Mouse (Mus musculus) heart, embryonic 16.5 days (tissue): Measurements from ENCODE around the gene Car15. TPM values are rescaled to one million over a fixed set of nuclear protein-coding genes. Genes with fewer than 3 reads are reported as not detected.
A peak's percentile ranks its signal among the peaks of the same experiment; 100 is the strongest.

ENCODE experiments used
- ATAC-seq: fragments of 200-750 bp; cut with Nextera tagmentation; replicated peaks from 2 replicates; pipeline ENCODE4 v1.8.0; 2017; ENCODE audit warnings: moderate number of reproducible peaks; ENCODE audit not compliant: insufficient read depth, low FRiP score; ENCODE audit errors: extremely low read depth
- H3K27ac ChIP-seq: fragments of 300-500 bp; sonication (generic); 2 replicates; pipeline ENCODE4 v1.5.1; 2014; ENCODE audit warnings: mild to moderate bottlenecking, low read length, control low read depth, moderate library complexity
- H3K27me3 ChIP-seq: fragments of 300-500 bp; sonication (generic); 2 replicates; pipeline ENCODE4 v1.6.1; 2014; ENCODE audit warnings: low read length, mixed read lengths; ENCODE audit not compliant: control insufficient read depth, insufficient read depth
- H3K36me3 ChIP-seq: fragments of 300-500 bp; sonication (generic); 2 replicates; pipeline ENCODE4 v1.6.1; 2014; ENCODE audit not compliant: control insufficient read depth, insufficient read depth
- H3K4me1 ChIP-seq: fragments of 300-500 bp; sonication (generic); 2 replicates; pipeline ENCODE4 v1.6.1; 2014; ENCODE audit warnings: low read length, mixed read lengths; ENCODE audit not compliant: control insufficient read depth, insufficient read depth
- H3K4me2 ChIP-seq: fragments of 300-500 bp; sonication (generic); 2 replicates; pipeline ENCODE4 v1.6.1; 2014; ENCODE audit warnings: low read depth, mild to moderate bottlenecking, control low read depth, low read length
- H3K4me3 ChIP-seq: fragments of 300-500 bp; sonication (generic); 2 replicates; pipeline ENCODE4 v1.5.1; 2014; ENCODE audit warnings: mild to moderate bottlenecking, control low read depth, low read length
- H3K9ac ChIP-seq: fragments of 300-500 bp; sonication (generic); 2 replicates; pipeline ENCODE4 v1.6.1; 2014; ENCODE audit warnings: low read length, control low read depth
- H3K9me3 ChIP-seq: fragments of 300-500 bp; sonication (generic); replicated peaks from 2 replicates; pipeline ENCODE4 v1.6.1; 2016; ENCODE audit warnings: low read length; ENCODE audit not compliant: control insufficient read depth
- WGBS: fragments of 180-500 bp; shearing (Covaris S2); extraction: QIAGEN DNeasy Blood & Tissue Kit; methylation state at CpG from one replicate; pipeline ENCODE4 v1.1.7; 2014; 5-methylcytosine and 5-hydroxymethylcytosine counted together
- polyA plus RNA-seq: library from polyadenylated mRNA; unstranded; fragments of >200 nt; fragmentation: Nextera tagmentation; extraction: Ambion mirVana; gene quantifications from 2 replicates; pipeline ENCODE4 v1.2.1, GENCODE M21; 2015

The Car15 gene
- polyA plus RNA-seq, 1 experiment from 2014 or later = 2.0 TPM

GRCm38 (mm10) chr16:17809711-17810110 is 28.5 kb downstream of the Car15 start:
- H3K27me3 ChIP-seq = peaks cover 26% of the 10 kb centered on the region

GRCm38 (mm10) chr16:17809125-17809524 is 29.0 kb downstream of the Car15 start:
- ATAC-seq = no peak
- Histone ChIP-seq H3K27ac (peak overlapping the region; percentile 53; the same call in 1 of the 2 replicates), H3K27me3 (peaks cover 31% of the 10 kb centered on the region), H3K4me2 (no peak overlapping the region), H3K4me1 (peaks cover 25% of the 10 kb centered on the region), H3K9ac (no peak overlapping the region), H3K9me3 (no peaks in the 10 kb centered on the region), H3K4me3 (no peak overlapping the region), H3K36me3 (no peaks in the 10 kb centered on the region)
- 76% methylated on average over 4 of the region's 4 CpGs for WGBS

More at GRCm38 (mm10) chr16:17809711-17810110, 28.5 kb downstream of the Car15 start:
- no peaks in the 10 kb centered on the region for H3K9me3 ChIP-seq
- H3K27ac ChIP-seq = no peak overlapping the region
- 27% methylated on average over 7 of the region's 7 CpGs for WGBS
- ATAC-seq = peak; percentile 15; the same call in 1 of the 2 replicates
- peaks cover 19% of the 10 kb centered on the region for H3K4me1 ChIP-seq
- no peaks in the 10 kb centered on the region for H3K36me3 ChIP-seq
- no peak overlapping the region for H3K4me2 ChIP-seq
- H3K9ac ChIP-seq = no peak overlapping the region
- H3K4me3 ChIP-seq = no peak overlapping the region

- WGBS = 6% methylated on average over 53 of the region's 73 CpGs
- H3K4me1 ChIP-seq = peaks cover 36% of the 10 kb centered on the region
- no peaks in the 10 kb centered on the region for H3K9me3 ChIP-seq
- peak; percentile 70 for ATAC-seq
- H3K36me3 ChIP-seq = no peaks in the 10 kb centered on the region
- H3K9ac ChIP-seq = peak overlapping the region; percentile 73
- H3K27me3 ChIP-seq = peaks cover 45% of the 10 kb centered on the region
- peak overlapping the region; percentile 64 for H3K4me3 ChIP-seq
- peak overlapping the region; percentile 85 for H3K4me2 ChIP-seq
- H3K27ac ChIP-seq = peak overlapping the region; percentile 48; the same call in 1 of the 2 replicates
Measured at GRCm38 (mm10) chr16:17807192-17808009, 30.8 kb downstream of the Car15 start.

GRCm38 (mm10) chr16:17806581-17807191 is 31.5 kb downstream of the Car15 start:
- H3K4me1 ChIP-seq = peaks cover 39% of the 10 kb centered on the region
- peak overlapping the region; percentile 48; the same call in 1 of the 2 replicates for H3K27ac ChIP-seq
- H3K9ac ChIP-seq = peak overlapping the region; percentile 73
- WGBS = 11% methylated on average over 50 of the region's 50 CpGs
- H3K9me3 ChIP-seq = no peaks in the 10 kb centered on the region
- no peaks in the 10 kb centered on the region for H3K36me3 ChIP-seq
- H3K4me2 ChIP-seq = peak overlapping the region; percentile 85
- peaks cover 52% of the 10 kb centered on the region for H3K27me3 ChIP-seq
- H3K4me3 ChIP-seq = peak overlapping the region; percentile 64
- 0 out of 2 replicates have a peak, but pooled peaks have one; percentile 3 for ATAC-seq

- H3K9ac ChIP-seq = no peak overlapping the region; the same call in 1 of the 2 replicates
- no peaks in the 10 kb centered on the region for H3K36me3 ChIP-seq
Measured at GRCm38 (mm10) chr16:17804982-17805381, 33.2 kb downstream of the Car15 start.

GRCm38 (mm10) chr16:17804449-17804912 is 33.7 kb downstream of the Car15 start:
- Histone ChIP-seq H3K9me3 (no peaks in the 10 kb centered on the region), H3K36me3 (no peaks in the 10 kb centered on the region), H3K27me3 (peaks cover 62% of the 10 kb centered on the region), H3K4me2 (peak overlapping the region; percentile 71), H3K9ac (peak overlapping the region; percentile 26; the same call in 1 of the 2 replicates), H3K4me1 (peaks cover 38% of the 10 kb centered on the region), H3K4me3 (peak overlapping the region; percentile 47), H3K27ac (no peak overlapping the region)
- ATAC-seq = no peak
- WGBS = 20% methylated on average over 33 of the region's 33 CpGs

More at GRCm38 (mm10) chr16:17804982-17805381, 33.2 kb downstream of the Car15 start:
- Histone ChIP-seq H3K27ac (no peak overlapping the region), H3K4me1 (peaks cover 38% of the 10 kb centered on the region), H3K4me3 (peak overlapping the region; percentile 47), H3K9me3 (no peaks in the 10 kb centered on the region), H3K27me3 (peaks cover 59% of the 10 kb centered on the region), H3K4me2 (peak overlapping the region; percentile 71; the same call in 1 of the 2 replicates)
- ATAC-seq = no peak
- WGBS = 38% methylated on average over 7 of the region's 7 CpGs

GRCm38 (mm10) chr16:17803675-17804448 is 34.3 kb downstream of the Car15 start:
- no peak for ATAC-seq
- no peaks in the 10 kb centered on the region for H3K9me3 ChIP-seq

GRCm38 (mm10) chr16:17802839-17803674 is 35.1 kb downstream of the Car15 start:
- no peak for ATAC-seq
- H3K4me3 ChIP-seq = peak overlapping the region; percentile 52
- peak overlapping the region; percentile 58 for H3K9ac ChIP-seq
- H3K9me3 ChIP-seq = no peaks in the 10 kb centered on the region
- WGBS = 10% methylated on average over 83 of the region's 83 CpGs
- H3K36me3 ChIP-seq = no peaks in the 10 kb centered on the region
- H3K27me3 ChIP-seq = peaks cover 70% of the 10 kb centered on the region
- H3K27ac ChIP-seq = no peak overlapping the region
- peak overlapping the region; percentile 74 for H3K4me2 ChIP-seq
- H3K4me1 ChIP-seq = peaks cover 40% of the 10 kb centered on the region

More at GRCm38 (mm10) chr16:17803675-17804448, 34.3 kb downstream of the Car15 start:
- 31% methylated on average over 33 of the region's 33 CpGs for WGBS
- Histone ChIP-seq H3K36me3 (no peaks in the 10 kb centered on the region), H3K27me3 (peaks cover 68% of the 10 kb centered on the region), H3K4me1 (peaks cover 38% of the 10 kb centered on the region), H3K9ac (peak overlapping the region; percentile 26; the same call in 1 of the 2 replicates), H3K4me3 (peak overlapping the region; percentile 52), H3K4me2 (peak overlapping the region; percentile 74), H3K27ac (no peak overlapping the region)
